Mouse (Mus musculus) bone marrow macrophage, adult 2 months (primary cell): ENCODE measurements at regions not wholly inside any gene's neighbourhood (a gene's known extent, or its start where the extent isn't known, plus 50 kb on each side); places are given as distances from the start of the nearest gene placed in this dataset.

Experiments used
- CTCF ChIP-seq: IDR thresholded peaks from 2 replicates; pipeline ENCODE4 v1.5.1; 2012; ENCODE audit warnings: low read depth, mild to moderate bottlenecking, low read length, moderate library complexity
- POLR2A ChIP-seq: IDR thresholded peaks from 2 replicates; pipeline ENCODE4 v1.6.1; 2012; ENCODE audit warnings: mild to moderate bottlenecking, low read depth, low read length, borderline replicate concordance

- no peak for TF ChIP-seq CTCF
- no peak for TF ChIP-seq POLR2A
Measured at GRCm38 (mm10) chrX:11961350-11961749, 198.8 kb downstream of the Bcor start.
